Mouse (Mus musculus) monocyte, adult 5-6 weeks (primary cell): Measurements from ENCODE around the gene Slc31a1. TPM values are rescaled to one million over a fixed set of nuclear protein-coding genes. Genes with fewer than 3 reads are reported as not detected.

Experiments
- ATAC-seq: fragments of 153-309, 156-312 bp; replicated peaks from 2 replicates; pipeline ENCODE4 v1.8.0; 2017; ENCODE audit warnings: mild to moderate bottlenecking; ENCODE audit not compliant: low TSS enrichment, insufficient number of reproducible peaks, severe bottlenecking, poor library complexity, low FRiP score
- total RNA-seq: library from RNA; stranded (forward); fragments of 200-1000, 200-491, 200-594 nt; gene quantifications from 3 replicates; pipeline ENCODE4 v1.2.3, GENCODE M21; 2017

Slc31a1 gene
- total RNA-seq, 1 experiment from 2014 or later = 13.8 TPM

DNA sequence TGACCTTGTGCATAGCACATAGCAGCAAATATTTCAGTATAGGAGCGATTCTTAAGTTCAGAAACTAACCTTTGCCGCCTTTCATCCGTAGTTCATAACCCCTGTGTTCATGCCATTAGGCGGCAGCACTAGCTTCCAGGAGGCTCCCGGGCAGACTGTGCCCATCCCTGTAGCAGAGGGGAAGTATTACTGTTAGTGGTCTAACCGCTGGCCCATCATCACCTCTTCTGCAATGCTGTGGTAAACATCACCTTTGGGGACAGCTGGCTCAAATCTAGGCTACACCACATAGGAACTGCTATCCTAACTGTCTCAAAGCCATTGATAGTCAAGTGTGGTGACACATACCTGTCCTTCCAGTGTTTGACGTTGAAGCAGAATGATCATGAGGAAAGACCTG, 31.4 kb downstream of the Slc31a1 start:
- peak; percentile 56 for ATAC-seq

DNA sequence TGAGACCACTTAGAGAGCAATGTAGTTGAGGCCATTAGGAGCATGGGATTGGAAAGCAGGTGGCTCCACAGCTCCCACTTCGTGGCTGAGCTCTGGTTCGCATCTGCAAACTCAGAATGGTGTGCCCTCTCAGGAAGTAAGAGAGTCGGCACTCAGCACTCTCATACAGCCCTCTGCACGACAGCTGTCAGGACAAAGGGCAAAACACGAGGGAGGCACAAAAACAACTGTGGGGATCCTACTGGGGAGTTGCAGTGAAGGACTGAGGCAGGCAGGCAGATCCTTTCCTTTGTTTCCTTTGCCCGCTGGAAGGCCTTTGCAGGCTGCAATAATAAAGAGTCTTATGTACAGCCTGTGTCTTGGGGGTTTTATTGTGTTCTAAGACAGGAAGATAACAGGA, 32.9 kb downstream of the Slc31a1 start:
- ATAC-seq = no peak

DNA sequence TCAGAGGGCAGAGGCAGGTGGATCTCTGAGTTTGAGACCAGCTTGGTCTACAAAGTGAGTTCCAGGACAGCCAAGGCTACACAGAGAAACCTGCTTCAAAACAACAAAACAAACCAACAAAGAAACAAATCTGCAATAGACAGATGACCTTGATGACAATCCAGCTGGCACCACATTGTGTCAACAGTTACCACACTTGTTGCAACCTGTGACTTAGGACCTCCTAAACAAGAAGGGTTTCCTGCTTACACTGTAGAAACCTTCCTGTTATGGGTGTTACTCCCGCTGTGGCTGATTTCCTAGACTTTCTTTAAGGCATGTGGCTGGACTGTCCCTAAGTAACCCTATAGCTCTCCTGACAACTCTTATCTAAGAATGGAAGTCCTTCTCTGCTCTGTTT, 35.3 kb downstream of the Slc31a1 start:
- no peak for ATAC-seq

DNA sequence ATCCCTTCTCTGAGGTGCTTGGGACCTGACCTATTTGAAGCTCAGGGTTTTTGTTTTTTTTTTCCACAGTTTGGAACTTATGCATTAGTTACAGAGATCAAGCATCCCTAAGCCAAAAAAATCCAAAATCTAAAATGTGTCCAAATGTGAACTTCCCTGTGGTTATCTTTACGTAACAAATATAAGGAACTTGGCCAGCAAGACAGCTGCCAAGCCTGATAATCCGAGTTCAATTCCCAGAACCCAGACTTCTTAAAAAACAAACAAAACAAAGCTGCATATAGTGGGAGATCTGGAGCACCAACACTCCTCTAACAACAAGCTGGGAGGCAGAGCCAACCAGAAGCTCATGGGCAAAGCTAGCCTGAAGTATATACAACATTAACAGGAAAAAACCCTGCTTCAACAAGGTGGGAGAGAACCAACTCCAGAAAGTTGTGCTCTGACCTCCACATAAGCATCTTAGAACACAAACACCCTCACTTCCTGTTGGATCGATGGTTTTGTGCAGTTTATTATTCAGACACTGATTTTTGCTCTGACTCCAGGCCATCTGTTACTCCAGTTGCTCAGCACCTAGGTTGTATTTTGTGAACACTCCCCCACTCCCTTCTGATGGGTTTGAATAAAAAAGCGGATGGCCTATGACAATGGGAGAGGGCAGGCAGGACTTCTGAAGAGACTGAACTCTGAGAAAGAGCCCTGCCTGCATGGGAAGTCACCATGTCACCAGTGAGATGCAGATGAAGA, 37.3 kb downstream of the Slc31a1 start:
- ATAC-seq = no peak

DNA sequence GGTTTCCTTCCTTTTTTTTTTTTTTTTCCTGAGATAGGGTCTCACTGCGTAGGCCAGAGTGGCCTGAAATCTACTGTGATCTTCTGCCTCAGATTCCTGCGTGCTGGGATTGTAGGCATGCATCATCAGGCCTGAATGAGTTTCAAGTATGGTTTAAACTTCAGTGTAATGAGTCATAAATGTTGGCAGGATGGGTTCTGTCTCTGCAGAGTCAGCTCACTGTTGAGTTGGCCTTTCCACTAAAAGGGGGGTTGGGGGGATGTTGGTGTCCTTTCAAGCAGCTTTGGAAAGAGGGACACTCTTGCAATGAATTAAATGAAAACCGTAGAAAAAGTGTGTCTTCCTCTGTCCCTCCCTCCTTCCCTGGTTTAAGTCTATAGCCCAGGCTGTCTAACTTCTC, 38.4 kb downstream of the Slc31a1 start:
- ATAC-seq = no peak

DNA sequence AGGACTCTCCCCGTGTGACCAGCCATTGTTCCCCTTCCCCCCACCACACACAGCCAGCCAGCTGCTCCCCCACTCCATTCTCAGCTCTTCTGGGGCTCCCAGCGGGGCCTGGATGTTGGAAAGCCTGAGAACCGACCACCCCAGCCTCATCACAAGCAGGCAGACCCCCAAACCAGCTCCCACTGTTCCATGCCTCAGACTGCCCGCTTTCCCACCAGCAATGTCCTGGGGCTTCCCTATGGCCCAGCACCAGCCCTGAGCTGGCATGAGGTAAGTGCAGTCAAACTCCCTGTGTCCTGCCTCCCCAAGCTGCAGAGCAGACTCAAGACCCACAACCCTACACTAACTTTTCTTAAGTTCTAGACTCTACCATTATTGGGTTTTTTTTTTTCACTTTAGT, 45.6 kb downstream of the Slc31a1 start:
- no peak for ATAC-seq

DNA sequence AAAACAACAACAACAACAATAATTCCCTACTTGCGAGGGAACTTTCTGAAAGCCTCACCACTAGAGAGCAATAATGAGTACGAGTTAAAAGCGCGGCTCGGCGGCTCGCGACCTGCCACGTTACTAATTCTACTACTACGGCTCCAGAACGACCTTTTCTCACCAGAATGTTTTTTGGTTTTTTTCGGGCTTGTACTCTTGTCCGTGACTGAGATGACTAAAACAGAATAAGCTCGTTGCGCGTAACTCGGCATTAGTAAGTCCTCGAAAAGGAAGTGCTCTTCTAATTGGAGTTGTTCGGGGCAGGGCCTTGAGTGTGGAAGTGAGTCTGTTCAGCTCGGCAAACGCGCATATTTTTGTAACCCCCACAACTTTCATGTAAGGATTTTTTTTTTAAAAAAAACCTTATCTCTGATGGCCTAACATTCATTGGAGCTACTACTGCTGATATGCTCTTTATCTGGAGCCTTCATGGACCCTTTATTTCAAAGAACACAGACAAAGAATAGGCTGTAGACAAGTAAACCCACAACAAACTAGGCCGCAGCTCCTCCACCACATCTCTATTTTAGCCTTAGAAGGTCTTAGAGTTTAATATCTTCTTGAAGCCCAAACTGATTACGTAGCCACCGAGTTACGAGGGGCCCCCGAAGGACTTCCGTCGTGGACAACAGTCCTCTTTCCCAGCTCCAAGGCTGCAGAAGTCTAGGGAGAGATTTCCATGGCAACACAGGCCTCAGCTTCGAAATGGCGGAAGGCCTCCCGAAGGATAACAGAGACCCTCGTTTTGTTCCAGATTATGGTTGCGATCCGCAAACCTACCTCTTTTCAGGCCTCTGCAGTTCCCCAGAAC, 47.4 kb downstream of the Slc31a1 start:
- ATAC-seq = no peak; the same call in 1 of the 2 replicates

DNA sequence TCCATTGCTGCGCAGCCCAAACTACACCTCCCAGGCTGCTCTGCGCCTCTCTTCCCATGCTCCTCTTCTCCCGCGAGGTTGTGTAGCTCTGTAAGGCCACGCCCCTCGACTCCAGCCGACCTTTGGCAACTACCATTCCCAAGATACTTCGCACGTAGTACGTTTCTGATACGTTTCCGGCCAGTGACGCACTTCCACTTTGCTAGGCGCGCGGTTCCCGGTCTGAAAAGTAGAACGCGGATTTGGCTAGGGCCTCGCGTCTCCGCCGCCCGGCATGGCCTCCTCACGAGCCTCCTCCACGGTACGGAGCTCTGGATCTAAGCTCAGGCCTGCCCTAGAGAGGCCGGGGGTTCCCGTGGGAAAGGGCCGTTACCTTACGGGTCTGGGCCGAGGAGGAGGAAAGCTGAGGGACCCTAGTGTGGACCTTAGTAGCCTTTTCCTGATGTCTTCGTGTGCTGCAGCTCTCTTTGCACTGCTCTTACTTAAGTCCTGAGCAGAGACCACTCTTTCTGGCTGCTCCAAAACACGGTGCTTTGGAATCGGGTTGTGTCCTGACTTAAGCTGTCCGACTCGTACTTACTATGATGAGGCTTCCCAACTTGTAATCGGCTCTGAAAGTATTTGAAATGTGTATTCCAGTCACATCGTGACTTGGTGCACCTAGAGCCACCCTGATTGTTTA, 48.2 kb downstream of the Slc31a1 start, which contains the start of the genes Cdc26 and Prpf4:
Gene Cdc26, minus strand, starts transcription at position 42 of the 682 bp plus-strand sequence.
Gene Prpf4, plus strand, starts transcription at position 197 of the 682 bp plus-strand sequence.
- peak; percentile 99 for ATAC-seq

DNA sequence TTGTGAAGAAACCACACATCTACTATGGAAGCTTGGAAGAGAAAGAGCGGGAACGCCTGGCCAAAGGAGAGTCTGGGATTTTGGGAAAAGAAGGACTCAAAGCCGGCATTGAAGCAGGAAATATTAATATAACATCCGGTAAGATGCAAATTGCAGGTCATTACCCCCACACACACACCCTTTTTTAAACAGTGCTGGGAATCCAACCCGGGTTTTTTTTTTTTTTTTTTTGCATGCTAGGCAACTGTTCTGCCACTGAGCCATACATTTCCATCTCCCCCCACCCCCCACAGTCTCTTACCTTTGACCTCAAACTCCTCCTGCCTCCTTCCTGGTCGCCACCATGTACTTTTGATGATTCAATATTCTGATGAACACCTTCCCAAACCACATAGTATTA, 49.1 kb downstream of the Slc31a1 start:
- no peak for ATAC-seq

DNA sequence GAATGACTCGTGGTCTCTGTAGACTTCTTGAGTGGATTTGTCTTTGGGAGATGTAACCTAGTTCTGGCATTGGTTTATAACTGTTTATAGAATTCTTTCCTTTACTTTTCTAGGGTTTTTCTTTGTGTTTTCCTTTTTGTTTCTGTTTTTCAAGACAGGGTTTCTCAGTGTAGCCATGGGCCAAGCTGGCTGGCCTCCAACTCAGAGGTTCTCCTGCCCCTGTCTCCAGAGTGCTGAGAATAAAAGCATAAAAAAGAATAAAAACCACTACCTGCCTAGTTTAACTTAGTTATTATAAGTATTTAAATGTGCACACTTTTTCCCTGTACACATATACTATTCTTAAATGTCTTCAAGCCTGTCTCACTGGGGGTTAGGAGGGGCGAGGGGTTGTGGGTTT, 49.8 kb downstream of the Slc31a1 start:
- no peak for ATAC-seq

DNA sequence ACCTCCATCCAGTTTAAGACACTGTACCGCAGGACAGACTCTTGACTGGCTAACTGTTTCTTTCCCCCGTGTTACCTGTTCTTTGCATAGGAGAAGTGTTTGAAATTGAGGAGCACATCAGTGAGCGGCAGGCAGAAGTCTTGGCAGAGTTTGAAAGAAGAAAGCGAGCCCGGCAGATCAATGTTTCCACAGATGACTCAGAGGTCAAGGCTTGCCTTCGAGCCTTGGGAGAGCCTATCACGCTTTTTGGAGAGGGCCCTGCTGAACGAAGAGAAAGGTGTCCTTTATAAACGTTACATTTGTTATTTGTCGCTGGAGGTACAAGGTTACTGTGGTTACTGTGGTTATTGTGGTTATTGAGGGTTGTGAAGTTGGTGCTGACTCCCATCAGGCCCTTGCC, 51.1 kb downstream of the Slc31a1 start:
- no peak for ATAC-seq

DNA sequence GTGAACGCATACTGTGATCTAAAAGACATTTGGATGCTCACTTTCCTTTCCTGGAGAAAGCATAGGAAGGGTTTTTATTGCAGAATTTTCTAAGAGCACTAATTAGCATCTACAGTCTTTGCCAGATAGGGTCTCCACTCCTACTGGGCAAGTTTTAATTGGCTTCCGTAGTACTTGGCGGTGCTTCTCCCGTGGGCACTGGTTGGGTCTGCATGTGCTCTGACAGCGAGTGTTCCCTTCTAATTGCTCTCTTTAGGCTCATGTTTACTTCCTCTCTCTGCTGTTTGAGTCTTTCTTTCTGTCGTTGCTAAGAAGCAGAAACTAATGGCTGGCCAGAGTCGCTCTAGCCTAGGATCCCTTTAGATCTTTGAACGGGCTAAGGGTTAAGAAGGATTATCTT, 57.9 kb downstream of the Slc31a1 start:
- ATAC-seq = no peak

DNA sequence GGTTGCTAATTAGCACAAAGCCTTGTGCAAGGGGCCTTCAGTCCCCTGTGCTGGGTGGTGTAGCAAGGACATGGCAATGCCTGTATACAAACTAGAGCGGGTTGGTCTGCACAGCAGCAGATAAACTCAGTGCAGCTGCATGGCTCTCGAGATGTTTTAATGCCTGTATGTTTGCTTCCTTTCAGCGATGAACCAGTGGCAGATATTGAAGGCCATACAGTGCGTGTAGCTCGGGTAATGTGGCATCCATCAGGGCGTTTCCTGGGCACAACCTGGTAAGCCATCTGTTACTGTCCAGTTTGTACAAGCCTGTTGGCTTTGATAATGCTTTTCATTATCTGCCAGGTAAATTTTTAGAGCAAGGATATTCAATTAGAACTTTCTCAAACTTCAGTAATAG, 58.6 kb downstream of the Slc31a1 start:
- ATAC-seq = no peak

DNA sequence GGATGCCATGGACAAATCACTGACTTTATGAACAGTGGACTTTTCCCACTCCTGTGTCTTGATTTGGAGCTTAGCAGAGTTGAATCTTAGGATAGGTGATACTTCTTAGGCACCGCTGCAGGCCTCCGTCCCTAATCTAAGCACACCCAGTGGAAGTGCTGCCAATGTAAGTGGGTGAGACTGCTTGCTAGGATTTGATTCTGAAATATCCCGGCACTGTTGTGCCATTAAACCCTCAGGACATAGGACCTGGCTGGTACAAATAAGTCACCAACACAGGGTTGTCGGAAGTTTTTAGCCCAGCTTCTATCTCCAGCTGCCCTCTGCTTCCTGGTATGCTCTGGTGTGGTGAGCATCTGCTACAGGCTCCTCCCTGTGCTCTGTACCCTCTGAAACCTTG, 65.4 kb downstream of the Slc31a1 start:
- no peak for ATAC-seq

DNA sequence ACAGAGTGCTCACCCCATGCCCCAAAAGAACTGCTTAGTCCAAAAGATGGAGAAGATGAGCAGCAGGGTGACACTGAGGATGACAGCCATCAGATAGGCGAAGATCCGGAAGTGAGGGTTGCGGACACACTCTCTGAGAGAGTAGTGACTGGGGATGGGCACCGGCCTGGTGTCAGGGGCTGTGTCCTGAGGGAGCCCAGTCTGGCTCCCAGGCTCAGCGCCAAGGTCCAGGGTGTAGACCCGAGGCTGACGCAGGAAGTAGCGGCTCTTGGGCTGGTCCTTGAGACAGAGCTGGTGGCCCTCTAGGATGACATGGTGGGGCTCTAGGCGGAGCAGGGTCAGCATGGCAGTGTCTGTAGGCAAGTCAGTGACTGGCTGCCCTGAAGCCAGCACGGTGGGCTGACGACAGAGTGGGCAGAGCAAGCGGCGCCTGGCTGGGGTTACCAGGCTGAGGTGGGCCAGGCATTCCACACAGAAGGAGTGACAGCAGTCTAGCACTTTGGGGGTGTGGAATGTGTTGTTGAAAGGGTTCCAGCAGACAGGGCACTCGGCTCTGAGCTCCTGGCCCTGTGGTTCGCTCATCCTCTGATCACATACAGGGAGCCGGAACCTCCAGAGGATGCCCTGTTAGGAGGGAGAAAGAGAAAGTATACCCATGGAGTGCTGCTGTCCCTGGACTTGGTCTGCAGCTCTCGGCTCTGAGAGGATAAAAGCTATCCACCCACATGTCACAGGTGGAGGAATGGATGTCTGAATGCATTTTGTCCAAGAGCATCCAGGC, 67.6 kb downstream of the Slc31a1 start:
- no peak; the same call in 1 of the 2 replicates for ATAC-seq

DNA sequence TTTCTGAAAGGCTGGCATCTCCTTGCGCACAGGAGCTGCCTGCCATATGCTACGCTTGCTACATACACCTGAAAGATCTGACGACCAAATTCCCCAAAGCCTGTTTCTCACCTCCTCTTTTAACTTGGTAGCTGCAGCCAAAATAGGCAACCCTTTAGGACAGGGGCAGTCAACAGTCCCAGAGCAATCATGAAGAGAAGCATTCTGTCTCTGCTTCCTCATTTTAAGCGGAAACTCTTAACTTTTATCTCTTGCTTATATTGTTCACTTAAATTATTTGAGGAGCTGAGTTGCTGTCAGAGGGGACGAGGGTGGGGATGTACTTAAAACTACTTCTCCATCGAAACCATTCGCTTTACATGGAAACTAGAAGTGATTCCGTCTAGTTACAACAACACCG, 69.1 kb downstream of the Slc31a1 start:
- no peak for ATAC-seq

DNA sequence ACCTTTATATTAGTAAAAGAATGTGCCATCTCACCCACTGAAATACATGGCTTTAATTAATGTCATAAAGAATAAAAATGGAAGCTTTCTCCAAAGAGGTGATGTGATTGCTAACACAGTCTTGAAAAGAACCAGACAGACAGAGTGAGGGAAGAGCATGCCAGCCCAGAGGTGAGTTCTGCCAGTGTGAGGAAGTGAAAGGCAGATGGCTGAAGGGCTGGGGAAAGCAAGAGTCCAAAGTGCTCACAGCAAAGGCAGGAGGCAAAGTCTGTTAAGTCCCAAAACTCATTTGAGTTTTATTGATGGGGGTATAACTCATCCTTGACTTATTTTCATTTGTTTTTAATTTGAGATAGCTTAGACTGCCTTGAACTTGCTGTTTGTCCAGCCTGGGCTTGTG, 70.2 kb downstream of the Slc31a1 start:
- no peak for ATAC-seq

DNA sequence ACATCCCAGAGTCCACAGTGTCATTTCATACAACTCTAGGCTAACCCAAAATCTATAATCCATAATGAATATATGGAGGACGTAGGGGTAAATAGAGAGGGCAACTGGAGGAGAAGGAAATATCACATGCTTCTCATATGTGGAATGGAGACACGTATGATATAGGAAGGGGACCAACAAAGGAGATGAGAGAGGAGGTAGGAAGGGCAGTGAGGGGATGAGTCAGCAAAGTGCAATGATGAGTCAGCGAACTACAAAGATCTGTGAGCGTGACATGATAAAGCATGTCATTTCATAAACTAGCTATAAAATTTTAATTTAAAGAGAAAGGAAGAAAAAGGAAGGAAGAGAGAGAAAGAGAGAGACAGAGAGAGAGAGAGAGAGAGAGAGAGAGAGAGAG, 71.0 kb downstream of the Slc31a1 start:
- ATAC-seq = no peak
